Mouse (Mus musculus) C2C12 (cell line): ENCODE data around the gene Nectin2.

ENCODE experiments used
- CEBPB ChIP-seq: IDR thresholded peaks from one replicate; pipeline ENCODE4 v1.6.1; 2011; ENCODE audit warnings: low read depth, mild to moderate bottlenecking, control low read depth, moderate library complexity
- CTCF ChIP-seq: IDR thresholded peaks from one replicate; pipeline ENCODE4 v1.5.1; 2011; ENCODE audit not compliant: control insufficient read depth, insufficient read depth, insufficient read length
- FOSL1 ChIP-seq: IDR thresholded peaks from one replicate; pipeline ENCODE4 v1.8.0; 2011; ENCODE audit warnings: mild to moderate bottlenecking, low read length; ENCODE audit not compliant: poor library complexity, insufficient read depth, severe bottlenecking
- MAX ChIP-seq: IDR thresholded peaks from one replicate; pipeline ENCODE4 v1.6.1; 2011; ENCODE audit warnings: mild to moderate bottlenecking, control low read depth
- MYOD1 ChIP-seq: IDR thresholded peaks from one replicate; pipeline ENCODE4 v1.6.1; 2011; ENCODE audit warnings: low read depth; ENCODE audit not compliant: control insufficient read depth, insufficient read length
- MYOG ChIP-seq: IDR thresholded peaks from one replicate; pipeline ENCODE4 v1.6.1; 2011; ENCODE audit not compliant: control insufficient read depth, insufficient read length; ENCODE audit errors: extremely low read depth
- USF1 ChIP-seq: IDR thresholded peaks from one replicate; pipeline ENCODE4 v1.6.1; 2011; ENCODE audit warnings: low read depth, mild to moderate bottlenecking, control low read depth, moderate library complexity

DNA sequence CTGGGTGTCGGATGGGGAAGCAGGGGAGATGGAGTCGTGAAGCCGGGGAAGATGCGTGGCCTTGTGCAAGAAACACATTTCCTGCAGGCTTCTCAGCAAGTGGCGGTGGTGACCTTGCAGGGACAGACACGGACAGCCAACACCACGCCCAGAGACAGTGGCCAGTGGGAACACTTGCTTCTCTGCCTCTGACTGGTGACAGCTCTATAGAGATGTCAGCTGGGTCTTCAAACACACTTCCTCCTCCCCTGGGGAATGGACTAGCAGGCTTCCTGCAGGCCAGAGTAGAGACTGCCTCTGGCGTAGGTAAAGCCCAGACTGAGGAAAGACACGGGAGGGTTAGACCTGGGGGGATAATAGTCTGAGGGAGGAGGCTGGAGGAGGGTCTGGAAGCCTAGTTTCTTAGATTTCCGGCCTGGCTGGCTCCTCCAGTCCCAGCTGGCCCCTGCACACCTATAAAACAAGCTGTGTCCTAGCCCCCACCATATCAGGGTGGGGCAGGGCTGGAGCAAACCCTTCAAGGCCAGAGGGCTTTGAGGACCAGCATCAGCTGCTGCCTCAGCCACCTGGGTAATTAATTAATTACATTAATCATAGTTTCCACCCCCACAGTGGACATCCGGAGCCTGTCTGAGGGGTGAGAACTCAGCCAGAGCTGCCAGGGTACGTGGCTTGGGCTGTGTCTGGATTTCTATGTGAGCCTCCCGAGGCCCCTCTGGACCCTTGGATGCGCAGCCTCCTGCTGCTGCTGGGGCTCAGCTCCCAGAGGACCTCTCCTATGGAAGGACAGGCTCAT is 5.5 kb downstream of the Nectin2 start:
- TF ChIP-seq CTCF (no peak), CEBPB (no peak), MAX (no peak), MYOD1 (no peak), USF1 (no peak), MYOG (no peak), FOSL1 (no peak)
